Mouse (Mus musculus): ENCODE measurements at regions not wholly inside any gene's neighbourhood (a gene's known extent, or its start where the extent isn't known, plus 50 kb on each side); places are given as distances from the start of the nearest gene placed in this dataset.

GRCm38 (mm10) chr17:47219846-47220245 is 148.8 kb upstream of the Mrps10 start:
- no peaks in the 10 kb centered on the region for H3K9me3 ChIP-seq
- 89% methylated on average over 2 of the region's 2 CpGs for WGBS
- no peak for ATAC-seq (ENCODE audit: low FRiP score, low read depth)

GRCm38 (mm10) chr17:47216490-47216889 is 152.2 kb upstream of the Mrps10 start:
- 89% methylated on average over 3 of the region's 3 CpGs for WGBS
- ATAC-seq (ENCODE audit: low FRiP score, low read depth): no peak
- no peaks in the 10 kb centered on the region for H3K27me3 ChIP-seq

More at GRCm38 (mm10) chr17:47219846-47220245, 148.8 kb upstream of the Mrps10 start:
- no peaks in the 10 kb centered on the region for H3K4me1 ChIP-seq (replicated peaks)
- no peak overlapping the region for H3K27ac ChIP-seq (replicated peaks)
- no peak overlapping the region for H3K4me2 ChIP-seq
- no peaks in the 10 kb centered on the region for H3K36me3 ChIP-seq
- no peak overlapping the region for H3K9ac ChIP-seq
- no peaks in the 10 kb centered on the region for H3K27me3 ChIP-seq
- no peak overlapping the region for H3K4me3 ChIP-seq

GRCm38 (mm10) chr17:47215841-47216240 is 152.8 kb upstream of the Mrps10 start:
- no peak for ATAC-seq (ENCODE audit: low FRiP score, low read depth)
- Histone ChIP-seq H3K4me2 (no peak overlapping the region), H3K27ac (replicated peaks) (no peak overlapping the region), H3K27me3 (no peaks in the 10 kb centered on the region), H3K9ac (no peak overlapping the region), H3K4me3 (no peak overlapping the region), H3K4me1 (replicated peaks) (no peaks in the 10 kb centered on the region), H3K36me3 (no peaks in the 10 kb centered on the region), H3K9me3 (no peaks in the 10 kb centered on the region)
- 88% methylated on average over 2 of the region's 2 CpGs for WGBS

More at GRCm38 (mm10) chr17:47216490-47216889, 152.2 kb upstream of the Mrps10 start:
- Histone ChIP-seq H3K9ac (no peak overlapping the region), H3K36me3 (no peaks in the 10 kb centered on the region), H3K9me3 (no peaks in the 10 kb centered on the region), H3K4me1 (replicated peaks) (no peaks in the 10 kb centered on the region), H3K27ac (replicated peaks) (no peak overlapping the region), H3K4me2 (no peak overlapping the region), H3K4me3 (no peak overlapping the region)

DNA sequence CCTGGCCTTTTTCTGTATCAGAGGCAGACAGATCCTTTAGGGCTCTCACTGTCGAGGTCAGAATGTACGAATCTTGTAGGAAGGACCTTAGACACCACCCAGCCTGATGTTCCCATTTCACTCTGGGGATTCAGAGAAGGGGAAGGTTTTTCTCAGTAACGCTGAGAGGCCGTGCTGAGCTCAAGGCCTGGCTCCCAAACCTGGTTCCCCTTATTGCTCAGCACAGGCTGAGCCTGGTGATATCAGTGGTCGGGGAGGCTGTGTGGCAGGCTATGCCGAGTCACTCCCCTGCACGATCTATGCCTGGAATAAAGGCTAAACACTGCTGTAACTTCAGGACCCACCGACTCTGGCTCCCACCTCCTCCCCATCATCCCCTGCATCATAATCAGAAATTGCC is 154.6 kb upstream of the Mrps10 start:
- H3K27ac ChIP-seq (replicated peaks): no peak overlapping the region
- no peak overlapping the region for H3K4me3 ChIP-seq
- WGBS: 96% methylated on average over 8 of the region's 8 CpGs
- H3K36me3 ChIP-seq: no peaks in the 10 kb centered on the region
- H3K27me3 ChIP-seq: no peaks in the 10 kb centered on the region
- H3K9me3 ChIP-seq: no peaks in the 10 kb centered on the region
- H3K9ac ChIP-seq: no peak overlapping the region
- no peaks in the 10 kb centered on the region for H3K4me1 ChIP-seq (replicated peaks)
- H3K4me2 ChIP-seq: no peak overlapping the region
- ATAC-seq (ENCODE audit: low FRiP score, low read depth): no peak

DNA sequence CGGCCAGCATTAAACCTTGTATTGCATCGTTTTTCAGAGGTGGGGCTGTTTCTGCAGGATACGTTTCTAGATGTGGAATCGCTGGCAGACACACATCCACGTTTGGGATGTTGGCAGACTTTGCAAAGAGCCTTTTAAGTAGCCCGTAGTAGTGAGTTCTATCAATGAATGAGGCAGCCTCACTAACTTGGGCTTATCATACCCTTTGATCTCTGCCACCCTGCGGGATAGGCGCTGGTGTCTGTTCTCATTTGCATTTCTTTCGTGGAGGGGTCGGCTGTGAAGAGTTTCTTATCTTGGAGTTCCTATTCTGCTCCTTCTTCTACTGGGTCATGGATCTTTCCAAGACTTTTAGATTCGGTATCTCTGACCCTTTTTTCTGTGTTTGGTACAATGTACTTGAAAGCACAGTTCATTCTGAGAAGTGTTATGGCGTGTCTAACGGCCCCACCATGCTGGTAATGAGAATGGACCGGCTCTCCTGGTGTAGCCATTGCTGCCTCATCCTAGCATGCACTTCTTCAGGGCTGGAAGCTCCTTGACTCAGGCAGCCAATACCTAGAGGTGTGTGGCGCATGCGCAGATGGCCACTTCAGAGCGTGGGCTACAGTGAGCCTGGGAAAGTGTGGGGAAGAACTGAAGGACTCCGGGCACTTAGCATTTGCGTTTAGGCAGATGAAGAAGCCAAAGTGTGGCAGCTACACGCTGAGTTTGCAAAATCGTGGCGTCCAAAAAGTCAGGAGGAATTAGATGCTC is 158.1 kb upstream of the Mrps10 start:
- Histone ChIP-seq H3K4me1 (replicated peaks) (no peaks in the 10 kb centered on the region), H3K36me3 (no peaks in the 10 kb centered on the region), H3K9me3 (no peaks in the 10 kb centered on the region), H3K4me3 (no peak overlapping the region), H3K27ac (replicated peaks) (no peak overlapping the region), H3K4me2 (no peak overlapping the region), H3K9ac (no peak overlapping the region), H3K27me3 (no peaks in the 10 kb centered on the region)
- ATAC-seq (ENCODE audit: low FRiP score, low read depth): no peak
- 77% methylated on average over 22 of the region's 22 CpGs for WGBS

DNA sequence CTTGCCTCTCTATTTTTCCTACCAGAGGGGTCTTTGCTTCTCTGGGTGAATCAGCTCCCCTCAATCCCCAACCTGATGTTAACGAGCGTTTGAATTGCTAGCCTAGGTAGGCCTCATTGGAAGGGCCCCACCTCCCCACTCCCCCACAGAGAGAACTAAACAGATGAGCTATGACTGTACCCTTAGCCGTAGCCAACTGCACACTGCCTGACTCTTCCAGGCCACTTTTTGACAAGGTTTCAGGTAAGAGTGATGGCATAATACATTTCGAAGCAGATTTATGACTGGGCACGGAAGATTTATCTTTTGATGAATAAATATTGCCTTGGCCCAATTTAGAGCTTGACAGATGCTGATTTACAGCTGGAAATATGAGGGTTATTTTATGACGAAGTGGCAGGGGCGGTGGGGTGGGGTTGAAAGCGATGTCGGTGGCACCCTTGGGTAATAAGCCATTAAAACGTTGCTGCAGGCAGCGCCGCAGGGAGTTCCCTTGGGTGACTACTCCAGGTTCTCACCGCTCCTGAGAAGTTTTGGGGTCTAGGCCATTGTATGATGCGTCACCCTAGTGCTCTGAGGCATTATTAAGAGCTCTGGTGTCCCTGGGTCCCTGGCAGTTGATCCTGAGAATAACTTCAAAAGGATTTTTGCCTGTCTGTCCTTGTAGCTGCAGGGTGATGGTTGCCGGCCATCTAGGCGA is 159.7 kb upstream of the Mrps10 start:
- no peaks in the 10 kb centered on the region for H3K36me3 ChIP-seq
- H3K27me3 ChIP-seq: no peaks in the 10 kb centered on the region
- no peak overlapping the region for H3K9ac ChIP-seq
- no peaks in the 10 kb centered on the region for H3K9me3 ChIP-seq
- 77% methylated on average over 16 of the region's 16 CpGs for WGBS
- no peak for ATAC-seq (ENCODE audit: low FRiP score, low read depth)
- H3K4me1 ChIP-seq (replicated peaks): peaks cover 5% of the 10 kb centered on the region; the same call in 1 of the 2 replicates
- no peak overlapping the region for H3K4me2 ChIP-seq
- no peak overlapping the region for H3K4me3 ChIP-seq
- no peak overlapping the region for H3K27ac ChIP-seq (replicated peaks)

GRCm38 (mm10) chr17:47207471-47207870 is 161.2 kb upstream of the Mrps10 start:
- Histone ChIP-seq H3K4me3 (no peak overlapping the region), H3K36me3 (no peaks in the 10 kb centered on the region), H3K9ac (no peak overlapping the region), H3K27me3 (no peaks in the 10 kb centered on the region), H3K4me1 (replicated peaks) (peaks cover 5% of the 10 kb centered on the region; the same call in 1 of the 2 replicates), H3K4me2 (no peak overlapping the region), H3K27ac (replicated peaks) (no peak overlapping the region), H3K9me3 (no peaks in the 10 kb centered on the region)
- no peak for ATAC-seq (ENCODE audit: low FRiP score, low read depth)
- WGBS: 91% methylated on average over 4 of the region's 4 CpGs

GRCm38 (mm10) chr17:47204470-47205162 is 164.1 kb upstream of the Mrps10 start:
- peaks cover 5% of the 10 kb centered on the region; the same call in 1 of the 2 replicates for H3K4me1 ChIP-seq (replicated peaks)
- H3K36me3 ChIP-seq: no peaks in the 10 kb centered on the region
- H3K9me3 ChIP-seq: no peaks in the 10 kb centered on the region
- no peak overlapping the region for H3K27ac ChIP-seq (replicated peaks)
- H3K4me2 ChIP-seq: no peak overlapping the region
- peak; percentile 28; the same call in 1 of the 2 replicates for ATAC-seq (ENCODE audit: low FRiP score, low read depth)
- 83% methylated on average over 7 of the region's 7 CpGs for WGBS
- no peak overlapping the region for H3K9ac ChIP-seq
- H3K27me3 ChIP-seq: no peaks in the 10 kb centered on the region
- no peak overlapping the region for H3K4me3 ChIP-seq

- H3K4me3 ChIP-seq: no peak overlapping the region
- H3K27ac ChIP-seq (replicated peaks): no peak overlapping the region
- no peak overlapping the region for H3K4me2 ChIP-seq
- ATAC-seq (ENCODE audit: low FRiP score, low read depth): peak; percentile 50; the same call in 1 of the 2 replicates
- peaks cover 8% of the 10 kb centered on the region; the same call in 1 of the 2 replicates for H3K4me1 ChIP-seq (replicated peaks)
- no peaks in the 10 kb centered on the region for H3K27me3 ChIP-seq
- H3K36me3 ChIP-seq: no peaks in the 10 kb centered on the region
- 65% methylated on average over 10 of the region's 10 CpGs for WGBS
- H3K9me3 ChIP-seq: no peaks in the 10 kb centered on the region
- no peak overlapping the region for H3K9ac ChIP-seq
Observed at GRCm38 (mm10) chr17:47199206-47199605, 169.5 kb upstream of the Mrps10 start.

DNA sequence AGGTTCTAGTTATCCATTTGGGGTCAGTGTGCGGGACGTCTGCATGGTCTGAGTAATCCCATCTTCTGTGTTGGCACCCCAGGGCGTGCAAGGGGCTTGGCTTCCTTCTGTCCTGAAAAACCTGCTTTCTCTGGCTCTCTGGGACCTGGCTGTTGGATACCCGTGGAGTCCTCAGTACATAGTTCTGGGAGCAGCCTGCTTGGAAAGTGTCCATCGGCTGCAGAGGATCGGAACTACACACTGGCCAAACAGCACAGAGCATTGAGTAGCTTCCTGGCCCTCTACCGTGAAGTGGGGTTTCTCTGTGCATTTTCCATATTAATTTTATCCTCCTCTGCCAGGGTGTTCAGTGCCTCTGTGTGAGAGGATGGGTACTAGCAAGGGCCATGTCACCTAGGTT is 170.7 kb upstream of the Mrps10 start:
- no peak for ATAC-seq (ENCODE audit: low FRiP score, low read depth)
- Histone ChIP-seq H3K9ac (no peak overlapping the region), H3K4me3 (no peak overlapping the region), H3K27me3 (no peaks in the 10 kb centered on the region), H3K4me1 (replicated peaks) (peaks cover 8% of the 10 kb centered on the region; the same call in 1 of the 2 replicates), H3K27ac (replicated peaks) (no peak overlapping the region), H3K9me3 (no peaks in the 10 kb centered on the region), H3K4me2 (no peak overlapping the region), H3K36me3 (no peaks in the 10 kb centered on the region)
- 65% methylated on average over 7 of the region's 7 CpGs for WGBS

DNA sequence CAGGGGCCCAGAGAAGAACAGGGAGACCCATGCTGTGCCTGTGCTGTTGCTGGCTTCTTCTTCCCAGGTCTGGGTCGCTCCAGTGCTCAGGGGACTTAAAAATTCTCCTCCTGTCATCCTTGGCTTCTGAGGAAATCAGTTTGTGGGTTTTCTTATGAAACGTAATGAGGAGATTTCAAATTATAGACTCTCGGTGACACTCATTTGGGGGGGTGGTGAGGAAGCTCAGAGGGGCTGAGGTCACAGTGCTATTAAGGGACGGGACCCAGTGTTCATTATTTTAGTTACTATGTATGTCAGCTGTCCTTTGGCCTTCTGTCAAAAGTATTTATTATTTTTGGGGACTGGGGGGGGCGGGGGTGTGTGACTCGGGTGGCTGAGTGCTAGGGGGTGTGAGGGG is 171.7 kb upstream of the Mrps10 start:
- WGBS: 61% methylated on average over 6 of the region's 6 CpGs
- Histone ChIP-seq H3K9me3 (no peaks in the 10 kb centered on the region), H3K4me3 (no peak overlapping the region), H3K9ac (no peak overlapping the region), H3K27ac (replicated peaks) (no peak overlapping the region), H3K4me1 (replicated peaks) (peaks cover 8% of the 10 kb centered on the region; the same call in 1 of the 2 replicates), H3K4me2 (no peak overlapping the region), H3K27me3 (no peaks in the 10 kb centered on the region), H3K36me3 (no peaks in the 10 kb centered on the region)
- no peak for ATAC-seq (ENCODE audit: low FRiP score, low read depth)

DNA sequence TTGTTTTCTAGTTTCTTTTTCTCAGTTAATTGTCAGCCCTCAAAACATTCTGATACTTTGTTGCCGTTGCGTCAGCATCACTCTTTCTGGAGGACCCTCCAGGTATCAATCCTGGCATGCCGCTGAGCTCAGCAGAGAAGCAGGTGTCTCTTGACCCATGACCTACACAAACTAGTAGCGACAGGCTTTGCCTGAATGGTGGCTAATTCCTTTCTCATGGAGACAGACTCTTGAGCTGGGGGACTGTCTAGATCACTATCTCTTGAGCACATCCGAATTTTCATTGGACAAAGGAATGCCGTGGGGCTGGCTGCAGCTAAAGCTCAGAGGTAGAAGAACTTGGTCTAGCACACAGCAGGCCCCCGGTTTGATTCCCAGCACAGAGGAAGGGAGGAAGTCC is 172.7 kb upstream of the Mrps10 start:
- peaks cover 8% of the 10 kb centered on the region; the same call in 1 of the 2 replicates for H3K4me1 ChIP-seq (replicated peaks)
- no peak overlapping the region for H3K4me2 ChIP-seq
- no peak overlapping the region for H3K27ac ChIP-seq (replicated peaks)
- no peak for ATAC-seq (ENCODE audit: low FRiP score, low read depth)
- H3K4me3 ChIP-seq: no peak overlapping the region
- H3K27me3 ChIP-seq: no peaks in the 10 kb centered on the region
- H3K36me3 ChIP-seq: no peaks in the 10 kb centered on the region
- H3K9ac ChIP-seq: no peak overlapping the region
- no peaks in the 10 kb centered on the region for H3K9me3 ChIP-seq
- 78% methylated on average over 7 of the region's 7 CpGs for WGBS
